Comparison of ENCODE assay signal across 9 mouse cellular contexts in the genomic region with DNA sequence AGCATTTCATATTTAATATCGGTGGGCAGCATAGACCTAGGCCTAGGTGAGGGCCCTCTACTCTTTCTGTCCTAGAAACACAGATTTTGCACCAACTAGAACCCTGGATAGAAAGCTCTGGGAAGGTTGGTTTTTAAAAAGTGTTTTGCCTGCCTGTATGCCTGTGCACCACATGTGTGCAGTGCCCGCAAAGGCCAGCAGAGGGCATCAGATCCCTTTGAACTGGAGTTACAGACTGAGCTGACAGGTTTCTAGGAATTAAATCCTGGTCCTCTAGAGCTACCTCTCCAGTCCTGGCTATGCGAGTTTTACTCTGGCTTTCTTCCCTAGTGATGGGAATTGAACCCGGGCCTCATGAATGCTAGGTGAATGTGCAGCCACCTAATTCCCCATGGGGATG. TPM values are rescaled to one million over a fixed set of nuclear protein-coding genes. Genes with fewer than 3 reads are reported as not detected.
A peak's percentile ranks its signal among the peaks of the same experiment; 100 is the strongest.
DNase-seq lines count a peak whose midpoint lies in the region; ATAC-seq and TF ChIP-seq lines count a peak whose summit lies in the region.
"Had no signal": no experiment of that assay in that cellular context is flagged by ENCODE, and none has a peak within 500 bp of the region (broad histone marks: within the 10 kb centered on the region; RNA-seq: fewer than 3 reads in every experiment).

No protein-coding gene starts in this region.

- peaks cover 99% of the 10 kb centered on the region for H3K36me3 ChIP-seq in midbrain, embryonic 14.5 days (ENCODE audit: control insufficient read depth, insufficient read depth, low read length)
- H3K36me3 ChIP-seq in midbrain, embryonic 16.5 days (ENCODE audit: control insufficient read depth, insufficient read depth, low read length) = peaks cover 81% of the 10 kb centered on the region
- peaks cover 100% of the 10 kb centered on the region for H3K36me3 ChIP-seq in embryonic facial prominence, embryonic 10.5 days (replicated peaks)
- H3K36me3 ChIP-seq: liver, embryonic 15.5 days had no signal

- no peaks in the 10 kb centered on the region for H3K9me3 ChIP-seq in midbrain, embryonic 14.5 days (ENCODE audit: control insufficient read depth, low read length)
- H3K9me3 ChIP-seq in midbrain, embryonic 16.5 days (replicated peaks; ENCODE audit: control insufficient read depth, low read length, poor library complexity, severe bottlenecking) = no peaks in the 10 kb centered on the region
- H3K9me3 ChIP-seq in embryonic facial prominence, embryonic 10.5 days = peaks cover 13% of the 10 kb centered on the region; the same call in 1 of the 2 replicates
- H3K9me3 ChIP-seq: liver, embryonic 15.5 days had no signal

- no peak for DNase-seq in gastrocnemius, adult 2 months
- no peak for DNase-seq in gastrocnemius, adult 18-20 months (ENCODE audit: low spot score)
- peak; percentile 43 for DNase-seq in midbrain, embryonic 14.5 days
- peak; percentile 61 for DNase-seq in embryonic facial prominence, embryonic 10.5 days (ENCODE audit: low spot score)
- peak; percentile 41 for DNase-seq in retina, embryonic 14.5 days (ENCODE audit: low spot score)
- no peak for DNase-seq in ovary, adult 18-20 months (ENCODE audit: low spot score)

- H3K27ac ChIP-seq in gastrocnemius, adult 2 months = no peak overlapping the region
- no peak overlapping the region for H3K27ac ChIP-seq in midbrain, embryonic 14.5 days (replicated peaks; ENCODE audit: low read depth, low read length)
- no peak overlapping the region for H3K27ac ChIP-seq in midbrain, embryonic 16.5 days (ENCODE audit: low read length)
- H3K27ac ChIP-seq in embryonic facial prominence, embryonic 10.5 days (replicated peaks) = no peak overlapping the region
- H3K27ac ChIP-seq: liver, embryonic 15.5 days had no signal

- WGBS in midbrain, embryonic 14.5 days = 94% methylated on average over 4 of the region's 4 CpGs
- WGBS in midbrain, embryonic 16.5 days = 95% methylated on average over 4 of the region's 4 CpGs
- WGBS in embryonic facial prominence, embryonic 10.5 days = 87% methylated on average over 4 of the region's 4 CpGs

- no peak overlapping the region for H3K4me2 ChIP-seq in midbrain, embryonic 14.5 days (ENCODE audit: low read length)
- no peak overlapping the region for H3K4me2 ChIP-seq in midbrain, embryonic 16.5 days (ENCODE audit: low read length)
- H3K4me2 ChIP-seq: liver, embryonic 15.5 days had no signal

- H3K4me3 ChIP-seq in gastrocnemius, adult 2 months = no peak overlapping the region
- H3K4me3 ChIP-seq in midbrain, embryonic 14.5 days (replicated peaks; ENCODE audit: low read depth, low read length) = no peak overlapping the region
- H3K4me3 ChIP-seq in midbrain, embryonic 16.5 days (ENCODE audit: low read depth, low read length) = no peak overlapping the region
- H3K4me3 ChIP-seq in embryonic facial prominence, embryonic 10.5 days = no peak overlapping the region
- H3K4me3 ChIP-seq: liver, embryonic 15.5 days had no signal

- intact Hi-C loops in gastrocnemius, adult 2 months (cut with DNase I) = no loop called here

- no peaks in the 10 kb centered on the region for H3K4me1 ChIP-seq in midbrain, embryonic 14.5 days (ENCODE audit: control insufficient read depth, insufficient read depth, low read length)
- H3K4me1 ChIP-seq in midbrain, embryonic 16.5 days (ENCODE audit: control insufficient read depth, insufficient read depth, low read length) = no peaks in the 10 kb centered on the region
- H3K4me1 ChIP-seq in embryonic facial prominence, embryonic 10.5 days = no peaks in the 10 kb centered on the region
- H3K4me1 ChIP-seq: liver, embryonic 15.5 days had no signal

- H3K9ac ChIP-seq in midbrain, embryonic 14.5 days (replicated peaks; ENCODE audit: low read length) = no peak overlapping the region
- H3K9ac ChIP-seq in midbrain, embryonic 16.5 days (ENCODE audit: low read depth, low read length) = no peak overlapping the region
- H3K9ac ChIP-seq: liver, embryonic 15.5 days had no signal

- ATAC-seq in midbrain, embryonic 14.5 days (ENCODE audit: low FRiP score, low TSS enrichment) = no peak
- ATAC-seq in midbrain, embryonic 16.5 days = no peak
- no peak for ATAC-seq in erythroid progenitor cell, adult 5-6 weeks (replicated peaks; ENCODE audit: low FRiP score, poor library complexity, severe bottlenecking)

- TF ChIP-seq CTCF in gastrocnemius, adult 2 months (IDR thresholded peaks at IDR 0.05) = peak; percentile 47

- no peaks in the 10 kb centered on the region for H3K27me3 ChIP-seq in midbrain, embryonic 14.5 days (ENCODE audit: control insufficient read depth, insufficient read depth, low read length)
- H3K27me3 ChIP-seq in midbrain, embryonic 16.5 days (ENCODE audit: control insufficient read depth, insufficient read depth, low read depth, low read length) = no peaks in the 10 kb centered on the region
- H3K27me3 ChIP-seq in embryonic facial prominence, embryonic 10.5 days (replicated peaks; ENCODE audit: low read depth, poor library complexity, severe bottlenecking) = no peaks in the 10 kb centered on the region
- H3K27me3 ChIP-seq: liver, embryonic 15.5 days had no signal

RNA-seq across cellular contexts. Expression of gene Aifm2, which starts 30.1 kb away (rescaled TPM):
- 10 to 100 TPM; 13.9 to 19.7 TPM for total RNA-seq in gastrocnemius, adult 2 months (2021)
- 10 to 100 TPM; 12.4 to 15.2 TPM for total RNA-seq in gastrocnemius, adult 18-20 months (2021)
- 5.8 and 7.0 TPM in 2 replicates for polyA plus RNA-seq in midbrain, embryonic 14.5 days (2014; fragmentation: Nextera tagmentation; extraction: Ambion mirVana)
- polyA plus RNA-seq in midbrain, embryonic 16.5 days (2015; fragmentation: Nextera tagmentation; extraction: Ambion mirVana) = 13.2 and 13.9 TPM in 2 replicates
- polyA plus RNA-seq in embryonic facial prominence, embryonic 10.5 days (2016; fragmentation: Nextera tagmentation; extraction: Ambion mirVana) = 8.2 and 11.8 TPM in 2 replicates
- 1.3 and 6.5 TPM in 2 replicates for total RNA-seq in erythroid progenitor cell, adult 5-6 weeks (2015; ENCODE audit: low replicate concordance)
- 1.8 and 9.9 TPM in 2 replicates for total RNA-seq in erythroid progenitor cell, adult 5-6 weeks (2017; ENCODE audit: low replicate concordance)

RNA-seq across cellular contexts. Expression of gene H2afy2, which starts 38.8 kb away (rescaled TPM):
- total RNA-seq in gastrocnemius, adult 2 months (2021) = 1 to 10 TPM in 1 of 2 experiments, under 1 TPM in 1; 0.36 to 1.1 TPM
- under 1 TPM; 0.71 to 0.83 TPM for total RNA-seq in gastrocnemius, adult 18-20 months (2021)
- 242 and 295 TPM in 2 replicates for polyA plus RNA-seq in midbrain, embryonic 14.5 days (2014; fragmentation: Nextera tagmentation; extraction: Ambion mirVana)
- 296 and 334 TPM in 2 replicates for polyA plus RNA-seq in midbrain, embryonic 16.5 days (2015; fragmentation: Nextera tagmentation; extraction: Ambion mirVana)
- 368 and 392 TPM in 2 replicates for polyA plus RNA-seq in embryonic facial prominence, embryonic 10.5 days (2016; fragmentation: Nextera tagmentation; extraction: Ambion mirVana)
- total RNA-seq in erythroid progenitor cell, adult 5-6 weeks (2015; ENCODE audit: low replicate concordance) = not detected in 2 replicates
- total RNA-seq in erythroid progenitor cell, adult 5-6 weeks (2017; ENCODE audit: low replicate concordance) = not detected in 2 replicates

RNA-seq across cellular contexts. Expression of gene Tysnd1, which starts 49.8 kb away (rescaled TPM):
- total RNA-seq in gastrocnemius, adult 2 months (2021) = 10 to 100 TPM; 12.3 to 14.4 TPM
- total RNA-seq in gastrocnemius, adult 18-20 months (2021) = 10 to 100 TPM; 13.0 to 15.1 TPM
- polyA plus RNA-seq in midbrain, embryonic 14.5 days (2014; fragmentation: Nextera tagmentation; extraction: Ambion mirVana) = 25.1 and 27.0 TPM in 2 replicates
- 21.4 and 21.9 TPM in 2 replicates for polyA plus RNA-seq in midbrain, embryonic 16.5 days (2015; fragmentation: Nextera tagmentation; extraction: Ambion mirVana)
- polyA plus RNA-seq in embryonic facial prominence, embryonic 10.5 days (2016; fragmentation: Nextera tagmentation; extraction: Ambion mirVana) = 29.4 and 31.2 TPM in 2 replicates
- 6.3 and 14.1 TPM in 2 replicates for total RNA-seq in erythroid progenitor cell, adult 5-6 weeks (2015; ENCODE audit: low replicate concordance)
- total RNA-seq in erythroid progenitor cell, adult 5-6 weeks (2017; ENCODE audit: low replicate concordance) = 3.5 and 7.3 TPM in 2 replicates

Comparison
In these comparisons a context has a peak if more than half of its experiments do, and no peak if none do; other contexts are left out.
1. DNase-seq: peak in midbrain, embryonic 14.5 days (single experiment), embryonic facial prominence, embryonic 10.5 days (single experiment) and retina, embryonic 14.5 days (single experiment); none in gastrocnemius, adult 2 months (single experiment), gastrocnemius, adult 18-20 months (single experiment) and ovary, adult 18-20 months (single experiment).